Mouse (Mus musculus): Measurements from ENCODE around the gene Bmp8b. TPM values are rescaled to one million over a fixed set of nuclear protein-coding genes. Genes with fewer than 3 reads are reported as not detected.
"Not testable (repeated sequence)": the region's sequence is repeated elsewhere in the genome, so short reads cannot be mapped to it uniquely, and the experiment has no call there.

Gene Bmp8b
- total and polyA plus RNA-seq, 3 experiments: 0.05 TPM; not detected in 2

- Histone ChIP-seq H3K9me3 (replicated peaks) (no peaks in the 10 kb centered on the region), H3K4me1 (ENCODE audit: insufficient read depth, low read depth, low read length) (no peaks in the 10 kb centered on the region), H3K27me3 (ENCODE audit: insufficient read depth, low read length) (peaks cover 11% of the 10 kb centered on the region), H3K36me3 (replicated peaks) (no peaks in the 10 kb centered on the region), H3K4me3 (ENCODE audit: low read depth, low read length) (no peak overlapping the region)
- TF ChIP-seq CTCF (IDR thresholded peaks at IDR 0.05; ENCODE audit: low read depth, low read length): no peak
- TF ChIP-seq GATA1 (IDR thresholded peaks at IDR 0.05; ENCODE audit: borderline replicate concordance, low read length): no peak
- ATAC-seq (ENCODE audit: extremely low read depth, insufficient number of reproducible peaks, low FRiP score, poor library complexity, severe bottlenecking) (no peak), DNase-seq (ENCODE audit: low spot score) (no peak)
Measured at GRCm38 (mm10) chr4:123155840-123156239, 50.9 kb downstream of the Bmp8b start.

- DNase-seq (ENCODE audit: low spot score): no peak
- no peak overlapping the region for H3K4me3 ChIP-seq (ENCODE audit: low read depth, low read length)
- no peaks in the 10 kb centered on the region for H3K9me3 ChIP-seq (replicated peaks)
- TF ChIP-seq GATA2 (IDR thresholded peaks at IDR 0.05; ENCODE audit: borderline replicate concordance, low read depth, low read length) (no peak), GATA1 (IDR thresholded peaks at IDR 0.05; ENCODE audit: borderline replicate concordance, low read length) (no peak), CTCF (IDR thresholded peaks at IDR 0.05; ENCODE audit: low read depth, low read length) (no peak), POLR2AphosphoS5 (IDR thresholded peaks at IDR 0.05; ENCODE audit: insufficient replicate concordance, low read depth, low read length) (no peak), TAL1 (conservative IDR thresholded peaks at IDR 0.05; ENCODE audit: low read depth, low read length) (no peak)
- H3K4me1 ChIP-seq (ENCODE audit: insufficient read depth, low read depth, low read length): no peaks in the 10 kb centered on the region
- no peak for ATAC-seq (ENCODE audit: extremely low read depth, insufficient number of reproducible peaks, low FRiP score, poor library complexity, severe bottlenecking)
- peaks cover 10% of the 10 kb centered on the region for H3K27me3 ChIP-seq (ENCODE audit: insufficient read depth, low read length)
- no peaks in the 10 kb centered on the region for H3K36me3 ChIP-seq (replicated peaks)
Measured at GRCm38 (mm10) chr4:123160571-123160970, 55.6 kb downstream of the Bmp8b start.

- not testable (repeated sequence) for H3K4me1 ChIP-seq (ENCODE audit: insufficient read depth, low read depth, low read length); ATAC-seq (ENCODE audit: extremely low read depth, insufficient number of reproducible peaks, low FRiP score, poor library complexity, severe bottlenecking); H3K9me3 ChIP-seq (replicated peaks); H3K27me3 ChIP-seq (ENCODE audit: insufficient read depth, low read length); H3K36me3 ChIP-seq (replicated peaks); DNase-seq (ENCODE audit: low spot score); H3K4me3 ChIP-seq (ENCODE audit: low read depth, low read length)
Measured at GRCm38 (mm10) chr4:123161251-123161650, 56.3 kb downstream of the Bmp8b start.

GRCm38 (mm10) chr4:123162305-123162917, 57.4 kb downstream of the Bmp8b start:
- no peaks in the 10 kb centered on the region for H3K36me3 ChIP-seq (replicated peaks)
- no peak for DNase-seq (ENCODE audit: low spot score)
- no peak for ATAC-seq (ENCODE audit: extremely low read depth, insufficient number of reproducible peaks, low FRiP score, poor library complexity, severe bottlenecking)
- H3K4me3 ChIP-seq (ENCODE audit: low read depth, low read length): no peak overlapping the region
- H3K27me3 ChIP-seq (ENCODE audit: insufficient read depth, low read length): peaks cover 10% of the 10 kb centered on the region
- H3K4me1 ChIP-seq (ENCODE audit: insufficient read depth, low read depth, low read length): no peaks in the 10 kb centered on the region
- TF ChIP-seq GATA1 (IDR thresholded peaks at IDR 0.05; ENCODE audit: borderline replicate concordance, low read length): no peak
- no peak for TF ChIP-seq CTCF (IDR thresholded peaks at IDR 0.05; ENCODE audit: low read depth, low read length)
- H3K9me3 ChIP-seq (replicated peaks): no peaks in the 10 kb centered on the region

GRCm38 (mm10) chr4:123164157-123164556, 59.2 kb downstream of the Bmp8b start:
- no peak overlapping the region for H3K4me3 ChIP-seq (ENCODE audit: low read depth, low read length)
- peaks cover 13% of the 10 kb centered on the region for H3K27me3 ChIP-seq (ENCODE audit: insufficient read depth, low read length)
- H3K4me1 ChIP-seq (ENCODE audit: insufficient read depth, low read depth, low read length): no peaks in the 10 kb centered on the region
- no peak for DNase-seq (ENCODE audit: low spot score)
- no peaks in the 10 kb centered on the region for H3K36me3 ChIP-seq (replicated peaks)
- H3K9me3 ChIP-seq (replicated peaks): no peaks in the 10 kb centered on the region
- no peak for ATAC-seq (ENCODE audit: extremely low read depth, insufficient number of reproducible peaks, low FRiP score, poor library complexity, severe bottlenecking)
- no peak for TF ChIP-seq GATA1 (IDR thresholded peaks at IDR 0.05; ENCODE audit: borderline replicate concordance, low read length)
- TF ChIP-seq POLR2AphosphoS5 (IDR thresholded peaks at IDR 0.05; ENCODE audit: insufficient replicate concordance, low read depth, low read length): no peak
- TF ChIP-seq TAL1 (conservative IDR thresholded peaks at IDR 0.05; ENCODE audit: low read depth, low read length): no peak
- TF ChIP-seq GATA2 (IDR thresholded peaks at IDR 0.05; ENCODE audit: borderline replicate concordance, low read depth, low read length): no peak
- TF ChIP-seq CTCF (IDR thresholded peaks at IDR 0.05; ENCODE audit: low read depth, low read length): no peak

GRCm38 (mm10) chr4:123171811-123172210, 66.8 kb downstream of the Bmp8b start:
- DNase-seq (ENCODE audit: low spot score) (no peak), ATAC-seq (ENCODE audit: extremely low read depth, insufficient number of reproducible peaks, low FRiP score, poor library complexity, severe bottlenecking) (no peak)
- H3K4me3 ChIP-seq (ENCODE audit: low read depth, low read length): no peak overlapping the region
- TF ChIP-seq GATA1 (IDR thresholded peaks at IDR 0.05; ENCODE audit: borderline replicate concordance, low read length) (no peak), CTCF (IDR thresholded peaks at IDR 0.05; ENCODE audit: low read depth, low read length) (no peak), GATA2 (IDR thresholded peaks at IDR 0.05; ENCODE audit: borderline replicate concordance, low read depth, low read length) (no peak), POLR2AphosphoS5 (IDR thresholded peaks at IDR 0.05; ENCODE audit: insufficient replicate concordance, low read depth, low read length) (no peak), TAL1 (conservative IDR thresholded peaks at IDR 0.05; ENCODE audit: low read depth, low read length) (no peak)
- peaks cover 24% of the 10 kb centered on the region for H3K27me3 ChIP-seq (ENCODE audit: insufficient read depth, low read length)
- H3K9me3 ChIP-seq (replicated peaks): no peaks in the 10 kb centered on the region
- no peaks in the 10 kb centered on the region for H3K36me3 ChIP-seq (replicated peaks)
- H3K4me1 ChIP-seq (ENCODE audit: insufficient read depth, low read depth, low read length): no peaks in the 10 kb centered on the region

Other genes with a start within 250 kb of the Bmp8b start
- gene Cap1, start 219.1 kb upstream of the Bmp8b start, total RNA-seq (2014; fragmentation: Nextera tagmentation): 186 and 190 TPM in 2 replicates
- gene Cap1, start 219.1 kb upstream of the Bmp8b start, total RNA-seq (2017): 230 and 256 TPM in 2 replicates
- gene Cap1, start 219.1 kb upstream of the Bmp8b start, polyA plus RNA-seq (2012): 21.1 and 28.2 TPM in 2 replicates
- gene Mfsd2a, start 144.0 kb upstream of the Bmp8b start, total RNA-seq (2014; fragmentation: Nextera tagmentation): not detected in 2 replicates
- gene Mfsd2a, start 144.0 kb upstream of the Bmp8b start, total RNA-seq (2017): 0.06 and 0.11 TPM in 2 replicates
- not detected in 2 replicates for gene Mfsd2a, start 144.0 kb upstream of the Bmp8b start, polyA plus RNA-seq (2012)
- not detected in 2 replicates for gene Mycl, start 109.5 kb upstream of the Bmp8b start, total RNA-seq (2014; fragmentation: Nextera tagmentation)
- 0.11 TPM in 1 of 2 replicates, not detected in the other for gene Mycl, start 109.5 kb upstream of the Bmp8b start, total RNA-seq (2017)
- not detected in 2 replicates for gene Mycl, start 109.5 kb upstream of the Bmp8b start, polyA plus RNA-seq (2012)
- gene Trit1, start 88.6 kb upstream of the Bmp8b start, total RNA-seq (2014; fragmentation: Nextera tagmentation): 23.6 and 24.4 TPM in 2 replicates
- gene Trit1, start 88.6 kb upstream of the Bmp8b start, total RNA-seq (2017): 24.4 and 26.4 TPM in 2 replicates
- 2.8 and 3.2 TPM in 2 replicates for gene Trit1, start 88.6 kb upstream of the Bmp8b start, polyA plus RNA-seq (2012)
- gene Oxct2b, start 11.1 kb downstream of the Bmp8b start, total RNA-seq (2014; fragmentation: Nextera tagmentation): not detected in 2 replicates
- gene Oxct2b, start 11.1 kb downstream of the Bmp8b start, total RNA-seq (2017): not detected in 2 replicates
- 0.02 TPM in 1 of 2 replicates, not detected in the other for gene Oxct2b, start 11.1 kb downstream of the Bmp8b start, polyA plus RNA-seq (2012)
- 39.3 and 43.7 TPM in 2 replicates for gene Ppie, start 34.8 kb downstream of the Bmp8b start, total RNA-seq (2014; fragmentation: Nextera tagmentation)
- 70.7 and 78.8 TPM in 2 replicates for gene Ppie, start 34.8 kb downstream of the Bmp8b start, total RNA-seq (2017)
- gene Ppie, start 34.8 kb downstream of the Bmp8b start, polyA plus RNA-seq (2012): 10.3 and 17.3 TPM in 2 replicates
- not detected in 2 replicates for gene Hpcal4, start 78.1 kb downstream of the Bmp8b start, total RNA-seq (2014; fragmentation: Nextera tagmentation)
- 0.12 TPM in 1 of 2 replicates, not detected in the other for gene Hpcal4, start 78.1 kb downstream of the Bmp8b start, total RNA-seq (2017)
- gene Hpcal4, start 78.1 kb downstream of the Bmp8b start, polyA plus RNA-seq (2012): not detected in 2 replicates
- not detected in 2 replicates for gene Nt5c1a, start 96.3 kb downstream of the Bmp8b start, total RNA-seq (2014; fragmentation: Nextera tagmentation)
- not detected in 2 replicates for gene Nt5c1a, start 96.3 kb downstream of the Bmp8b start, total RNA-seq (2017)
- not detected in 2 replicates for gene Nt5c1a, start 96.3 kb downstream of the Bmp8b start, polyA plus RNA-seq (2012)
- gene Heyl, start 128.4 kb downstream of the Bmp8b start, total RNA-seq (2014; fragmentation: Nextera tagmentation): not detected in 2 replicates
- gene Heyl, start 128.4 kb downstream of the Bmp8b start, total RNA-seq (2017): 0.05 TPM in 1 of 2 replicates, not detected in the other
- gene Heyl, start 128.4 kb downstream of the Bmp8b start, polyA plus RNA-seq (2012): not detected in 2 replicates
- 328 and 335 TPM in 2 replicates for gene Pabpc4, start 157.2 kb downstream of the Bmp8b start, total RNA-seq (2014; fragmentation: Nextera tagmentation)
- 103 and 112 TPM in 2 replicates for gene Pabpc4, start 157.2 kb downstream of the Bmp8b start, total RNA-seq (2017)
- 1,118 and 1,562 TPM in 2 replicates for gene Pabpc4, start 157.2 kb downstream of the Bmp8b start, polyA plus RNA-seq (2012)
- gene Oxct2a, start 218.5 kb downstream of the Bmp8b start, total RNA-seq (2014; fragmentation: Nextera tagmentation): not detected in 2 replicates
- 0.33 TPM in 1 of 2 replicates, not detected in the other for gene Oxct2a, start 218.5 kb downstream of the Bmp8b start, total RNA-seq (2017)
- gene Oxct2a, start 218.5 kb downstream of the Bmp8b start, polyA plus RNA-seq (2012): not detected in 2 replicates
- not detected in 2 replicates for gene Bmp8a, start 238.1 kb downstream of the Bmp8b start, total RNA-seq (2014; fragmentation: Nextera tagmentation)
- gene Bmp8a, start 238.1 kb downstream of the Bmp8b start, total RNA-seq (2017): 0.05 TPM in 1 of 2 replicates, not detected in the other
- gene Bmp8a, start 238.1 kb downstream of the Bmp8b start, polyA plus RNA-seq (2012): 0.02 and 0.10 TPM in 2 replicates